Mouse (Mus musculus): ENCODE measurements around the gene Cfap44.
A peak's percentile ranks its signal among the peaks of the same experiment; 100 is the strongest.
"Not testable (repeated sequence)": the region's sequence is repeated elsewhere in the genome, so short reads cannot be mapped to it uniquely, and the experiment has no call there.

Gene Cfap44

GRCm38 (mm10) chr16:44430021-44430420 is 35.4 kb downstream of the Cfap44 start:
- no peak for DNase-seq

DNA sequence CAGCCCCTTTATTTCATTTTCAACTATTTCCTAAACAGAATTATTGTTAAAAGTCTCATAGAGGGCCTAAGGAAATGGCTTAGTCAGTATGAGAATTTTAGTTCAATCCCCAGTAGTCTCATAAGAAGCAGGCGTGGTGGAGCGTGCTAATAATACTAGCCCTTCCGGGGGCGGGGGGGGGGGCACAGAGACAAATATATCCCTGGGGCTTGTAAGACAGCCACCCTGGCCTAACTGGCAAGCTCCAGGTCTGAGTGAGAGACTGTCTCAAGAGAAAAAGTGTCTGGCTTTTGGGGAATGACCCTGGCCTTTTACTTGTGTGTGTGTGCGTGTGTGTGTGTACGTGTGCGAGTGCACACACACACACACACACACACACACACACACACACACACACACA is 40.3 kb downstream of the Cfap44 start:
- no peak for DNase-seq

DNA sequence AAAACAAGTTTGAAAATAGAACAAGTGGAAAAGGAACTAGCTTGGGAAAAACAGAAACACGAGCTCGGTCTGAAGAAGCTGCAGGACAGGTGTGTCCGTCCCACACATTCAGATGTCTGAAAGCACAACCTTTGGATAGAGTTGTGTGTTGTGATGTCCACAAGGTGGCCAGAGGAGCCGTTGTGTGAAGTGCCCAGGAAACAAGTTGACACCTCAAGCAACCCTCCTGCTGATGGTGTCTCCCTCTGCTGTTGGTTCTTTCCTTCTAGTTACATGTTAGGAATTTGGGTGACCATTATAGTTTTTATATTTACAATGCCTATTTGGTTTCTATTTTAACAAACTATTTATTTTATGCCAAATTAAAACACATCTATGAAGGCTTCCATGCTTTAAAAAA is 40.9 kb downstream of the Cfap44 start:
- DNase-seq: no peak

GRCm38 (mm10) chr16:44441913-44442312 is 47.3 kb downstream of the Cfap44 start:
- not testable (repeated sequence) for DNase-seq

- no peak for DNase-seq
These were observed 63.3 kb downstream of the Cfap44 start for GRCm38 (mm10) chr16:44457858-44458257.

GRCm38 (mm10) chr16:44458826-44459225 is 64.2 kb downstream of the Cfap44 start:
- no peak for DNase-seq

DNA sequence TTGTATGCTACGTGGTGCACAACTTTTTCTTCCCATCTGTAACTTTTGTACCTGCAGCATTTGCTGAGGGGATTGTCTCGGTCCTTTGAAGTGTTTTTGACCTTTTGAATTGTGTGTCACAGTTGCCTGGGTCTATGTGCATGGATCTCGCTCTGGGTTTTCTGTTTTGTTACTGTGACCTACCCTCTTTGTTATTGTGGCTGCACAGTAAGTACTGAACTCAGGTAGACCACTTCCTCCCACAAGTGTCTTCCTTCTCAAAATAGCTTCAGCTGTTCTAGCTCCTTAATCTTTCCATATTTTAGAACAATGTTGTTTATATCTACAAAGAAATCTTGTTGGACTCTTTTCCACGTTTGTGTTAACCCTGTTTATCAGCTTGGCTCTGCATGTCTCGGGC is 66.3 kb downstream of the Cfap44 start:
- DNase-seq: no peak

GRCm38 (mm10) chr16:44475281-44475680 is 80.7 kb downstream of the Cfap44 start:
- DNase-seq: no peak

DNA sequence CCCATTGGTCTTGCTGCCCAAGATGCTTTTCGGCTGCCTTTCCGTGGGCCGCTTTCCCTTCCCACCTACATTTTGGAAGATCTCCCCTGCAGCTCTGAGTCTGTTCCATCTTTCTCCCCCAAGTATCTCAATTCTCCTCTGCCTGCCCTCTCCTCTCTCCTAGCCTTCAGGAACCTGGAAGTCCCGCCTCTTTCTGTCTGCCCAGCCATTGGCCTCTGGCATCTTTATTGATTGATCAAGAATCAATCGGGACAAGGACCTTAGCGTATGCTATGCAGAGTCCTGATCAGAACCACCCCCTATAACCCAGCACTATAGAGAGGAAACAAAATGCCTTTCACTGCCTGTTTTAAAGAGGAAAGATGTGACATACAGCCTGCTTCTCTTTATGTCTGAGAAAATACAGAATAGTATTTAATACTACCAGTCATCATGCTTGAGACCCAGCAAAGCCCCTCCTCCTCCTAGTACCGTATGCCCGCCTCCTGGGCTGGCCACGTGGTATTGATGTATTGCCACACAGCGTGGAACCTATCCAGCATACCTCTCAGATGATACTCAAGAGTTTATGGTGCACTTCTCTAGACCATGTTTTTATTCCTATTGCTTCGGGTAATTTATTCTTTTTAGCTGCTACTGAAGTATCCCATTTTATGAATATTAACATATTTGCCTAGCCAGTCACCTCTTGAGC is 81.2 kb downstream of the Cfap44 start:
- DNase-seq: no peak

DNA sequence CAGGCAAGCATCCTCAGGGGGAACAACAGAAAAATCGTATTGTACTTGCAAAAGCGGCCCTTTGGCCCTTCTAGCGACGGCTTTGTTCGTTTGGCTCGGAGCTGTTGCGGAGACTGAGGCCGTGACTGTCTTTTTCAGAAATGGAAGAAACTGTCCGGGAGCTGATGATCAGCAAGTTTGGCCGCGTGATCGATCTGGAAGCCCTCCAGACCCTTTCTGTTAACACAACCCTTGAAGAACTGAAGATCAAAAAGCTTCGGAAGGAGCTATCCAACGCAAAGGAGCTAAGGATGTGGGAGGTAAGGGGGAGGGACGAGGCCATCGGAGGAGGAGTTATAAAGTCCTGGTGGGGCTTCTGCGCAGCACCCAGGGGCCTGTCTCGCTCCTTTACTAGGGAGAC is 84.2 kb downstream of the Cfap44 start:
- no peak for DNase-seq

DNA sequence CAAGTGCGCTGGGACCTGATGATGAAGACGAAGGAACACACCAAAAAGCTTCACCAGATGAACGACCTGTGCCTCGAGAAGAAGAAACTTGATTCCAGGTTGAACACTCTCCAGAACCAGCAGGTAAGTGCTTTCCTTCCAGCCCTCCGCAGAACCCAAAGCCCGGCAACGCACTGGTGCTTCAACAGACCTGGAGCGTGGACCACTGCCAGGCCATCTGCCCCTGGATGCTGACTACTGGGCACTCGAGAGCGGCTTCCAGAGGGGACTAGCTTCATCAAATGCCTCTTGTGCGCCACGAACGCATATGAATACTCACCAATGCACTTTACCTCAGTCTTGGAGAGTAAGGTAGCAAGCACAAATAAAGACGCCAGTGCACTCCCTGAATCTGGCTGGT is 85.3 kb downstream of the Cfap44 start:
- DNase-seq: no peak

- DNase-seq: peak in 1 of 2 experiments; percentile 31
These were observed 86.0 kb downstream of the Cfap44 start for GRCm38 (mm10) chr16:44480616-44481015.

GRCm38 (mm10) chr16:44481599-44482593 is 87.3 kb downstream of the Cfap44 start:
- DNase-seq: no peak

DNA sequence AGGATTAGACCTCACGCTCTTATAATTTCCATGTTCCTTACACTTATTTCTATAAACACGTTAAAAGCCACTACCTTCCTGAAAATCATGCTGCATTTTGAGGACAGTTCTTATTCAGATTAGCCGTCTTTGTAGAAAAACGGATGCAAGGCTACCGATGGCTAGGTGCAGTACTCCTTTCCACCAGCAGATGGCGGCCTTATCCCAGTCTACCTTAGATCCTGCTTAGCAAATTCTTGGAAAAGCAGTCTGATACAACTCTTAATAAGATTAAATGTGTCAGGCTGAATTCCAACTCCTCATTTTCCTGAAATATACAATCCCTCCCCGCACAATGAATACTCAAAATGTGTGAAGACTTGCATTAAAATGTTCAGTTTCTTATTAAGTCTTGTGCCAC is 89.5 kb downstream of the Cfap44 start:
- peak; percentile 93 to 94 for DNase-seq

- DNase-seq: no peak
These were observed 90.2 kb downstream of the Cfap44 start for GRCm38 (mm10) chr16:44484831-44485230.

DNA sequence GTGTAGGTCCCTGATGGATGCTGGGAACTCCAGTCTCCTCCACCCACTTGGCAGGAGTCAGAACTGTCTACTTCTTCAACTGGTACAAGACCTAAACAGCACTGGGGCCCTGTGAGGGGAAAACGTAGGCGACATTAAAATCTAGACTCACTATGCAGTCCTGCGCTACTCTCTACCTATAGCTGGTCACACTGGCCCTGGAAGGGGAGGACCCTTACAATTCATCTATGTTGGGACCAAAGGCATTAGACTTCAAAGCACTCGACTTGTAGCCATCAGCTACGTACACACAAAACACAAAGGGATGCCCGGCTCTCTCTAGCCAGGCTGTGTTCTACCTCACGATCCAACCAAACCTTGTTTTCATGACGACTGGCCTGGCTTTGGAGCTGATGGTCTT is 91.1 kb downstream of the Cfap44 start:
- no peak for DNase-seq

GRCm38 (mm10) chr16:44486612-44487011 is 92.0 kb downstream of the Cfap44 start:
- no peak for DNase-seq

DNA sequence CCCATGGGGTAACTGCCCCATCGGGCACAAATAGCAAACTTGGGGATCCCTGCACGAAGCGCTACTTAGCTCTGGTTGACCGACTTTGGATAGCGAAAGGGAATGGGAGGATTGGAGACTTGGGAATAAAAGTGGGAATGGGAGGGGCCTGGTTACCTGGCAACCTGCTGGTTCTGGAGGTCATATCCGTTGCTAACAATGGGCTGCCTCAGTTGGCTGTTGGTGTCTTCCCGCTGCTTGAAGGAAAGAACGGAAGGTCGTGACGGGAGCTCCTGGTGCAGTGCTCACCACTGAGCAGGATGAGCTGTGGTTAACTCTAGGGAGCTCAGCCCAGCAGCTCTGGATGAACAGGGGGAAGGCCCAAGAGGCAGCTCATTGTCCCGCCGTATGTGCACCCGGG is 92.6 kb downstream of the Cfap44 start:
- DNase-seq: no peak

DNA sequence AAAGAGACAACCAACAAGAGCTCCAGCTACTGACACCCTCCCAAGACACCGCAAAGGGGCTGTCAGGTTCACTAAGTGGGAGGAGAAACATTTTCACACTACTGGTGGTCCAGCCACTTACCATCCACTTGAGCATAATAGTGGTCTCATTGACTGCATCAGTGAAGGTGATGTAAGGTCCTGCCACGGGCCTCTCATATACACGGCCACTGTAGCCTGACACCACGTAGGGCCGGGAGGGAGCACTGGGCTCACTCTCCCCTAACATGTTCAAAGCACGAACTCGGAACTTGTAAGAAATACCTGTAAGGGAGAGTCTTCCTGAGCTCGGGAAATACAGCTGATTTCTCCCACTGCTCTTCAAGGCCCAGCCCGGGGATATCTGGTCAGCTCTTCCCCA is 96.5 kb downstream of the Cfap44 start:
- no peak for DNase-seq

GRCm38 (mm10) chr16:44492151-44492550 is 97.6 kb downstream of the Cfap44 start:
- DNase-seq: no peak

- DNase-seq: no peak
These were observed 98.1 kb downstream of the Cfap44 start for GRCm38 (mm10) chr16:44492706-44493105.

- peak in 1 of 2 experiments; percentile 41 for DNase-seq
These were observed 99.3 kb downstream of the Cfap44 start for GRCm38 (mm10) chr16:44493868-44494267.

- DNase-seq: peak in 1 of 2 experiments; percentile 59
These were observed 100.0 kb downstream of the Cfap44 start for GRCm38 (mm10) chr16:44494441-44495108.
